Mouse (Mus musculus) left cerebral cortex, postnatal 25 days (tissue): ENCODE measurements around the gene Ankmy1. TPM values are rescaled to one million over a fixed set of nuclear protein-coding genes. Genes with fewer than 3 reads are reported as not detected.

Experiments
- DNase-seq, 2 experiments: peaks; one replicate each; pipeline ENCODE4 v3.0.0; 2022; ENCODE audit warnings: low spot score in 2 of 2, mixed read lengths in 1 of 2
- intact Hi-C: fragments of 180-260 bp; cut with DNase I; formaldehyde crosslinking; loops from one replicate; pipeline ENCODE4 v1.15.1; 2025
- total RNA-seq, 2 experiments: library from RNA; stranded (reverse); gene quantifications; 2 replicates each; pipeline ENCODE4 v1.2.3; 2021

Ankmy1 gene
- total RNA-seq, 2 experiments from 2014 or later = 0.32 to 0.41 TPM

GRCm38 (mm10) chr1:92914239-92914638, 11.5 kb upstream of the Ankmy1 start:
- intact Hi-C loops = no loop called here

GRCm38 (mm10) chr1:92912286-92912685, 9.6 kb upstream of the Ankmy1 start:
- intact Hi-C loops = no loop called here

More at GRCm38 (mm10) chr1:92914239-92914638, 11.5 kb upstream of the Ankmy1 start:
- DNase-seq = no peak

DNA sequence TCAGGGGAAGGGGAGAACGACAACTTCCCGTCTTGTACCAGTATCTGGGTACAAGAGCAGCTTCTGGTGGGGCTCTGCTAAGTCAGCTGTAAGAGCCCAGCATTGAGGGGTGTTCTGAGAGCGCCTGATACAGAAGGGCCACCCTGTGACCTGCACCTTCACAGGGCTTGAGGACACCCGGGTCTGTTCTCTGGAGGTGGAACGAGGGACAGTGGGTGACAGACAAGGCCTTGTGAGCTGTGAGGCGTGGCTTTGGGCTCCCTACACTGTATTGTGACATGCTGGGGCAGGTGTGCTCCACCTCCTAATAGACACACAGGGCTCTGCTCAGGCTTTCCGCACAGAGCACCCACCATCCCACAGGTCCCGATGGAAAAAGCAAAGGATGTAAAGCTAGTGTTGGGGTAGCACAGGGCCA, 9.0 kb upstream of the Ankmy1 start:
- intact Hi-C loops = loop anchor here (1.0 kb wide), 1 partner anchor 23 kb away; the partner anchor contains the start of gene Capn10
- DNase-seq = peak in 1 of 2 experiments; percentile 19

More at GRCm38 (mm10) chr1:92912286-92912685, 9.6 kb upstream of the Ankmy1 start:
- DNase-seq = no peak

- peak; percentile 79 to 82 for DNase-seq
- intact Hi-C loops = loop anchor here (1.0 kb wide), 1 partner anchor 23 kb away; the partner anchor contains the start of gene Capn10
These were observed 8.4 kb upstream of the Ankmy1 start for GRCm38 (mm10) chr1:92910925-92911720.

GRCm38 (mm10) chr1:92910239-92910885, 7.7 kb upstream of the Ankmy1 start, which contains the start of gene Rnpepl1:
Gene Rnpepl1 (plus strand): TSS chr1:92910783.
- DNase-seq = peak; percentile 82 to 85
- intact Hi-C loops = no loop called here

- intact Hi-C loops = loop anchor here (5.0 kb wide), 1 partner anchor 267 kb away; the partner anchor contains the start of gene Cops9
- DNase-seq = no peak
These were observed 6.4 kb upstream of the Ankmy1 start for GRCm38 (mm10) chr1:92909068-92909467.

GRCm38 (mm10) chr1:92908664-92909063, 6.0 kb upstream of the Ankmy1 start:
- no peak for DNase-seq

DNA sequence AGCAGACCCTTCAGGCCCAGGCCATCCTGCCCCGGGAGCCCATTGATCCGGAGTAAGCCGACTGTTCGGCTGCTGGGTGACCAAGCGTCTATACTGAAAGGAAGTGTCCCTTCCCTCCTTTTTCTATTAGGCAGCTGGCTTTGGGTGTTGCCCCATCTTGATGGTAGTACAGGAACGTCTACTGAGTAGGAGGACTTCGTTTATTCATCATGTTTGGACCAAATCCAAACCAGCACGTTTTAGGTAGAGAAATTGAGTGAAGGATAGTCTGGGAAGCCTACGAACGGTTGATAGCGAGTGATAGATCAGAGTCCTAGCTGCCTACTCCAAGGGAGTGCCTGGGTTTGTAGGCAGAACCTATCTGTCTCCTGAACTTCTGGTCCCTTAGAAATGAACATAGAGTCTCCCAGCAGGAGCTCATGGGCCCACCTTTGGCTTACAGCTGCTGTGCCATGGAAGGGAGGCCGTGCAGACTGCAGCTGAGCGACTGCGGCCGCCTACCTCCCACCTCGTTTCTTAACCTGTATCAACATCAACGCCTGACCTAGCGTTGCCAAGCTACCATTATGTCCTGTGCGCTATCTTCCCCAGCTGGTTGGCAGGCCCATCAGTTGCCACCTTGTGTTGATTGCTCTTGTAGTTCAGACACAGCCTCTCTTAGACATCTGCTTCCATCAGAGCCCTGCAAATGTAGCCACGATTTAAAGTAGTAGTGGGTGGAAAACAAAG, 5.1 kb upstream of the Ankmy1 start:
- intact Hi-C loops = loop anchor here (1.0 to 5.0 kb wide), 2 partner anchors 27 to 265 kb away; partner anchors contain the start of genes Capn10 and Cops9
- no peak for DNase-seq

More at GRCm38 (mm10) chr1:92908664-92909063, 6.0 kb upstream of the Ankmy1 start:
- intact Hi-C loops = loop anchor here (5.0 kb wide), 1 partner anchor 266 kb away; the partner anchor contains the start of gene Cops9

GRCm38 (mm10) chr1:92906779-92907631, 4.3 kb upstream of the Ankmy1 start, which contains the start of gene Dusp28:
Gene Dusp28 (plus strand): TSS chr1:92906981.
- intact Hi-C loops = loop anchor here (1.0 to 5.0 kb wide), 2 partner anchors 27 to 265 kb away; partner anchors contain the start of genes Capn10 and Cops9

DNA sequence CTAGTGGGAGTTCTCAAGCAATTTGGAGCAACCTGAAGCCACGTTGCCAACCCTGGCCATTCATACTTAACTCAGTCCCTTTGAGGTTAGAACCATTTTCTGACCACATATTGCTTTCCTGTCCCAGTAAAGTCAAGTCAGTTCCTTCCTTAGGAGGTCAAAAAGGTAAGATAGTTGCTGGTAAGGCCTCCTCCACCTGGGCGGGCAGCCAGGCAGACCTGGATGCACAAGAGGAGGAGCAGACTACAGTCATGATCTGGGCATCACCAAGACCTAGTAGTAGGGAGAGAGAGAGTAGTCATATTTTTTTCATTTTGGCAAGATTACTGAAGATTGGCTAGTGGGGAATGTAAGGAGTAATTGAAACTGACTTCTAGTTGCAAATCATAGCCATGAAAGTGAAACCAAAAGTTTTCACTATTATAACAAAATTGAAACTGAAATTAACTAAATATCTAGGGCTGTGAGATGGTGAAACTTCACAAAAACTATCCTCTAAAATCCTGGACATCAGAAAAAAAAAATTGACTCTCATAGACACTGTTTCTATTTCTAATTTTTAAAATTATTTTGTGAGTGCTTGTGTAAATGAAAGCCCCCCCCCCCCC, 3.1 kb upstream of the Ankmy1 start:
- intact Hi-C loops = loop anchor here (5.0 kb wide), 1 partner anchor 264 kb away; the partner anchor contains the start of gene Cops9
- no peak for DNase-seq

More at GRCm38 (mm10) chr1:92906779-92907631, 4.3 kb upstream of the Ankmy1 start, which contains the start of gene Dusp28:
- DNase-seq = peak; percentile 84 to 89

GRCm38 (mm10) chr1:92903627-92904026, 921 bp upstream of the Ankmy1 start:
- intact Hi-C loops = no loop called here
- peak in 1 of 2 experiments; percentile 76 for DNase-seq

DNA sequence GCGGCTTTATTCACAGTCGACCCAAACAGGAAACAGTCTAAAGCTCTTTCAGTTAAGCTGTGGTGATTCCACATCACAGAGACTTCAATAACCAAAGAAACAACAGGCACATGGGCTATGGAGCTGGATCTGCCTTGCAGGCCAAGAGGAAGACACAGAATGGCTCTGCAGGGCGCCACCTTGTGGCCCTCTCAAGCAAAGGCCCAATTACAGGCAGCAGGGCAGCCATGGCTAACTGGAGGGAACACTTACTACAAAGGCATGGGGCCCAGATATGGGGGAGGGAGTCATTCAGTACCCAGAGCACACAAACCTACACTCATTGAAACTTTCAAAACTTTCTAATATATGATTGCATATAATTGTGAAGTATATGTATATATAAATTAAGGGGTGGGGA, 7.6 kb downstream of the Ankmy1 start:
- DNase-seq = peak; percentile 80 to 91
- intact Hi-C loops = loop anchor here (2.0 to 5.0 kb wide), 3 partner anchors 54 to 373 kb away; partner anchors contain the start of gene Otos

DNA sequence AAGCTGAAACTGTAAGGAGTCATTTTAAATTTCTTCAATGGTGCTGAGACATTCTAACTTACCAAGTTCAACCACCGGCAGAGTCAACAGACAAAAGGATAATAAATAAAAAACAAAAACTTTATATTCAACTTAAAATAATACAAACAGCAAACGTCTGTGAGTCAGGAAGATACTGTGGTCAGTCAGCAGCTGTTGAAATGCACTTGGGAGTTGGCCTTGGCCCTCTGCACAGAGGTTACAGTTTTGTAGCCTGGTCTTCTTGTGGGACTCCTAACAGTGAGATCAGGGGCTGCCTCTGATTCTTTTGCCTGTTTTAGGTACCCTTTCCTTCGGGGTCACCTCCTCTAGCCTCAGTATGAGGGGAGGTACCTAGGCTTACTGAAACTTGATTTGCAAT, 8.8 kb downstream of the Ankmy1 start:
- intact Hi-C loops = loop anchor here (2.0 kb wide), 1 partner anchor 53 kb away; no protein-coding TSS in a partner anchor
- DNase-seq = no peak

GRCm38 (mm10) chr1:92892791-92893190, 9.9 kb downstream of the Ankmy1 start:
- DNase-seq = no peak
- intact Hi-C loops = no loop called here

GRCm38 (mm10) chr1:92888901-92889655, 13.6 kb downstream of the Ankmy1 start:
- intact Hi-C loops = no loop called here

GRCm38 (mm10) chr1:92881982-92882381, 20.7 kb downstream of the Ankmy1 start:
- DNase-seq = no peak
- intact Hi-C loops = no loop called here

More at GRCm38 (mm10) chr1:92888901-92889655, 13.6 kb downstream of the Ankmy1 start:
- no peak for DNase-seq

GRCm38 (mm10) chr1:92880101-92880500, 22.6 kb downstream of the Ankmy1 start:
- intact Hi-C loops = no loop called here
- no peak for DNase-seq
